Mouse (Mus musculus) inflammation-experienced regulatory T-cells, adult 6 months (primary cell): ENCODE measurements at regions not wholly inside any gene's neighbourhood (a gene's known extent, or its start where the extent isn't known, plus 50 kb on each side); places are given as distances from the start of the nearest gene placed in this dataset.

Experiments used
- ATAC-seq: one replicate; pipeline ENCODE4 v1.8.0; 2017

DNA sequence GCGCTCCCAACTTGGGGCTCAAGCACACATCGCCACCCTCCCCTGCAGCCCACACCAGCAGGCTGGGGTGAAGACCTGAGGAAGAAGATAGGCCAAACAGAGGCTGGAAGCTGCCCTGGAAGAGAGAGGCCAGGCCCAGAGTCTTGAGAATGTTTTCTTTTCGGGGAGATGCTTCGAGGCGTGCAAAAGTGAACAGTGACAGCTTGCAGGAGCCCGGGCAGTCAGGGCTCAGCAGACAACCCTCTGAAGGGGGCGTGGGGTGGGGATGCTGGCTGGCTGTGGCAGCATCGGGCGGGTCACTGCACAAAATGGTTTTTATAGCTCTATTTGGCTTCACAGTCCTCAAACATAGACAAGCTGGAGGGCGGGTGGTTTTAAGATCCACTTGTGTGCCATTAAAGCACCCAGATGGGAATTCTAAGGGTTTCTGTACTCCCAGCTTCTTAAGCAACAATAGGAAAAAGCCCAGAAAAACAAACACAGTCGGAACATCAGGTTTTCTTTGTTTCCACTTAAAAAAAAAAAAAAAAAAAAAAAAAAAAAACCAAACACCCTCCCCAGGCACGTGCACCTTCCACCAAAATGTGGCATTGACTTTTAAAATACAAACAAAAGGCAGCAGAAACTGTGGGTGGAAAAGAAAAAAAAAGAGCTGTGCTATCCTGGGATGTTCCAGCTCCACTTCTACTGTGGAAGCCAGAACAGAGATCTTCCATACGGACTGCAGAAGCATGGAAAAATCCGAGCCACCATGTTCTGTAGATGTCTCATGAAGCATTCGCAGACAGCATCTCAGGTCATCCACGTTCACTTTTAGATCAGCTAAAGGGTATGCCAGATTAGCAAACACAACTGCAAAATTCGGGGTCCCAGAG lies 123.5 kb downstream of the Ly86 start:
- no peak for ATAC-seq

DNA sequence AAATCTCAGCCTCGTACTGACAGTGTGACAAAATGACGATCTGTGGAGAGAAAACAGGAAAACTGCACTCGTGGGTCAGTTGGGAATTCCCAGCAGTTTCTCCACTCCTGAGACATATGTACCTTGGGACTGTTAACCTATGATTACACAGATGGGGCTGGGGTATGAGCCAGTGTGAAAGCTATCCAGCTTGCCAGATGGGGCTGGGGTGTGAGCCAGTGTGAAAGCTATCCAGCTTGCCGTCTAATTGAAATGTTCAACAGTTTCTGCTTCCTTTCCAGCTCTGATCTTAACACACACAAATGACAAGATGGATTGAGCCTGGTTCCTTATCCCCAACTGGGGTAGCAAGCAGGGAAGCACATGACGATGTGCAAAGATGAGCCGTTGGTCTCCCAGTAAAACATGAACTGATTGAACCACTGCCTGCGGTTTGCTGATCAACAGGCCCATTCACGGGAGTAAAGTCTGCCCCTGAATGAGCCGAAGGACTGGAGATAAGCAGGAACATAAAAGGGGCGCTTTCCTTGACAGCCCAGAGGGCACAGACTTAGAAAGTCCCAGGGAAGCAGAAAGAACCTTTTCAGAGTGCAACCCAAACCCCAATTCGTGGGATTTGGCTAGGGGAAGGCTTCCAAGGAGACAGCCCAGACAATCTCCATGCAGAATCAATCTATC lies 125.4 kb downstream of the Ly86 start:
- no peak for ATAC-seq

DNA sequence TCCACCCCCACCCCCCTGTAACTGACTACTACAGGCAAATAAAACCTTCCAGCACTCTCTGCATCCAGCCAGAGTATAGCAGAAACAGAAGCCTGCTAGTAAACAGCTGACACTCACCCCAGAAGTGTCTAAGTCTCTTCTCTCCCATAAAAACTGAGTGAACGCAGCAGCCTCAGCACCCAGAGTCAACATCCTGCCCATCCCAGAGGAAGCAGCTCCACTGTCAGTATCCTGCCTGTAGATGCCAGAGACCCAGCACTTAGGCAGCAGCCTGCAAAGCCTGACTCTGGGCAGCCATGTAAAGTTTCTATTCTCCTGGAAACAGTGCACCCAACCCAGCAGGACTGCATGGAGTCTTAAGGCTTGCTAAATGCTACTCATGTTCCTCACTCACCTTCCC lies 128.4 kb downstream of the Ly86 start:
- no peak for ATAC-seq

DNA sequence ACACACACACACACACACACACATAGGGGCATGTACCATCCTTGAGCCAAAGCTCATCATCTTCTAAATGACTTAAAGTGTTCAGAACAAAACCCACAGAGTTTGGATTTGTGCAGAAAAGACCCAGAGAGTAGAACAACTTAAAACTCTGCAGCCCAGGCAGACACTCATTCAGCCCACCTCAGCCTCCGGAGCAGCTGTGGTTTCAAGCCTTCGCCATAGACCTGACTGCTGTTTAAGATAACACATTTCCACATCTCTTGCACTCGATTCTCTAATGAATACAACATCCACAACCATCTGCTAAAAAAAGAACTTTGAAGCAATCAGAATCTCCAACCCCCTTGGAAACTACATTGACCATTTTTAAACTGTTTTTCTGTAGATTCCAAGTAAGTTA lies 130.8 kb downstream of the Ly86 start:
- no peak for ATAC-seq

DNA sequence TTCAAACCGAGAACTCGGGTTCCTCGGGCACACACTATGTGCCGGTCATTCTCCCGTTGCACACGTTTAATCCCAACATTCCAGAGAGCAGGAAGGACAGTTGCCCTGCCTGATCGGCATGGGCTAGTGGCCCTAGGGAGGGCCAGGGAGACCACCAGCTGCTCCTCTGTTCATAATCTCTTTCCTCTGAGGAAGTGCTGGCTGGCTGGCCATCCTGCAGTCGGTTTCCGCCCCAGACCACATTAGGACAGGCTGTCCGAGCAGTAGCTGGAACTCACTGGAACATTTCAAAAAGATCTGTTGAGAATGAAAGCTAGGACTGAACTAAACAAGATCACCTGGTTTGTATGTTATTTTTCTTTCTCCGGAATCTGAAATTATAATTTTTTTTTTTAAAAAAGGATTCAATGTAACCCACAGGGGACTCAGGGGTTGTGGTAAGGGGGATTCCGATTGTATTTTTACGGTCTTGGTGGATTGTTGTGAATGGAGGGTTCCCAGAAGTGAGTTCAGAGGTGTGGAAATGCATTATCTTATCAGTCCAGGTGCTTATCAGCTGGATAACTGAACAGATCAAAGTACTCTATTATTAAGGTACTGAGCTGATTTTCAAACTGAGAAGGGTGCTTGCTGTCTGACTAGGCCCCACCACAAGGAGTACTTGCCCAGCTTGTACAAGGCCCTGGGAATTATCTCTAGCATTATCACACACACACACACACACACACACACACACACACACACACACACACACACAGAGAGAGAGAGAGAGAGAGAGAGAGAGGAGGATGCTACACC lies 131.4 kb downstream of the Ly86 start:
- ATAC-seq, result no peak

DNA sequence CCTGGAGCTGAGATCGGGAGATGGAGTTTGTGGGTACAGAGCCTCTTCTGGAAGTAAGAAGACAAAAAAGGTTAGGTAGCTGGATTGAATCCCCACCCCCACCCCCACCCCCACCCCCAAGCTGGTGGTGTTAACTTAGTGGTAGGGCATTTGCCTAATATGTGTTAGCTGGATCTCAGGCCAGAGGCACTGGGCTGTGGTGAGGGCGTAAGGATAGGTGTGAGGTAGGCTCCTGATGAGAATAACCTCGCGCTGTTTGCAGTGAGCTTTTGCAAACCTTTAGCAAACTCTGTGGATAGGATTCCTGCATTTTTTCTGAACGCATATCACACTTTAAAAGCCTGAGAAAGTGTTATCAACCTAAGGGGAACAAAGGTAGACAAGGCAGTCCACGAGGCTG lies 132.3 kb downstream of the Ly86 start:
- ATAC-seq, result no peak

DNA sequence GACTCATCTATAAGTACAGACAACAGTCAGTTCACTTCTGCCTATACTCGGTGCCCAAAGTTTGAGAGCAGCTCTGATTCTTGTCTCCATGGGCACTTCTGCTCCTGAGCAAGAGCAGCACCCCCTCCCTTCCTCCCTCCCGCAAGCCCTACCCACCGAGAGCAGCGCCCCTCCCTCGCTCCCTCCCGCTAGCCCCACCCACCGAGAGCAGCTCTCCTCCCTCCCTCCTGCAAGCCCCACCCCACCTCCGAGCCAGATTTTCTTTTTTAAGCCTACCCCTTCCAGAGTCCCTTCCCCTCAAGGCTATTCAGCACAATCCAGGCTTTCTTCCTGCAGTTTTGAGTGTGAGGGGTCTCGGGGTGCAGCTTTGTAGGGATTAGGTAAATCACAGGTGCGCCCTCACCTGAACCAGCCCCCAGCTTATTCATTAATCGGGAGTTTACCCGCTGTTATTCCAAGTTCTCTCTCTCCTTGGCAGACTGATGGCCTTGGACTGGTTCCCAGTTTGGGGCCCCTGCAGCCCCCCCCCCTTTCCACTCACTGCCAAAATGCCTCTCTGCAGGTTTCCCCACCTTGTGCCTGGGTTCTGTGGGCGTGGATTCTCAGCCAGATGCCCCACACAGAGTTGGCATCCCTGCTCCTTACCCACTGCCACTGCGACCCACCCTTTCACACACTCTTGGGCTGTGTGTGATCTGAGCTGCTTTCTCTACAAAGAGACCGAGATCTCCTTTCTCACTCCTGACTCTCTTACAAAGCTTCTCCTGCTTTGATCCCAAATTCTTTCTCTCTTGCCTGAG lies 132.9 kb downstream of the Ly86 start:
- no peak for ATAC-seq

DNA sequence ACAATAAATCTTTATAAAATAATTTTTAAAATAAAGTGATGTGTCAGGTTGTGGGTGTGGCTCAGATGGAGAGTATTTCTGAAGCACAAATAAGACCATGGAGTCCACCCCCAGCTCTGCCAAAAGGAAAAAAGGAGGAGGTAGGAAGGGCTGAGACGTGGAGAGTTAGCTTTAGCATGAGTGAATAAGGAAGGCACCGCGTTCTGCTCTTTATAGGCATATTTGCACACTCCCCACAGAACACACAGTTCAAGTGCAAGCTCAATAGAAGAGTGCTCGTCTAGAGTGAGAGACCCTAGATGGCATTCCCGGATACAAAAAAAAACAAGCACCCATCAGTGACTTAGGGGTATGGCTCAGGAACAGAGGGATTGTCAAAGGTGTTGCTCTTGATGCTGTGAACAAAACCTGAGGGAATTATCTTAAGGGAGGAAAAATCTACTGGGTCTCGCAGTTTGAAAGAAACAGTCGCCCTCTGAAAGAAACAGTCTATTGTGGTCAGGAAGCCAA lies 134.2 kb downstream of the Ly86 start:
- no peak for ATAC-seq

DNA sequence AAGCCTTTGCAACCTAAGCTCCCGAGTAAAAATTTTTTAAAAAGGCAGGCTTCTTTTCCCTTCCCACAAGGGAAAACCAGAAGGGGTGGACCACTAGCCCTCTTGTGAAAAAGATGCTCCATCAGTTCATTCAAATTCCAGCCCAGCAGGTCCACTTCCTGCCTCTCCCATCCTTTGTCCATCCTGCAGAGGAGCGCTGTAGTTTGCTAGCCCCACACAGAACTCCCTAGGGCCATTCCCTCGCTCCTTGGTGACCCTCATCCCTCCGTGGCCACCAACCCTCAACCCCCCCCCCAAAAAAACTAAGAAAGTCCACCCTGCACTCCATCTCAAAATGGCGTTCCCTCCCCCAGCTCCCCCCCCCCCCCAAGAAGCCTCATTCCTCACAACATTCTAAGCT lies 136.5 kb downstream of the Ly86 start:
- no peak for ATAC-seq

DNA sequence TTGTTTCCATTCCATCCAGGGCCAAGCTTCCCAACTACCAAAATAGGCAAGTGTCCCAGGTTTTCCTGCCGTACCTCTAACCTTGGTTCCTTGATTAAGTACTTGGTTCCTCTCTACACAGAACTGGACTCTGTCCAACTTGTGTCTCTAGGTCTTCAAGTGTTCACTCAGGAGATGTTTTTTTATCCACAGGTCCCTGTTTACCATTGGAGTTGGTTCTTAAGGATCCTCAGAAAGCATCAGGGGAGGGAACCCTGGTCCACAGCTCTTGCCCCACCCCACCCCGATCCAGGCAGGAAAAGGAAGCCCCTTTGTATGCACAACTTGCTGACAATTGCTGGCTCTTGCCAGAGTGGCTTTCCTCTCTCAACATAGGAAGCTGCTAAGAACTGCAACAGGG lies 137.0 kb downstream of the Ly86 start:
- no peak for ATAC-seq

DNA sequence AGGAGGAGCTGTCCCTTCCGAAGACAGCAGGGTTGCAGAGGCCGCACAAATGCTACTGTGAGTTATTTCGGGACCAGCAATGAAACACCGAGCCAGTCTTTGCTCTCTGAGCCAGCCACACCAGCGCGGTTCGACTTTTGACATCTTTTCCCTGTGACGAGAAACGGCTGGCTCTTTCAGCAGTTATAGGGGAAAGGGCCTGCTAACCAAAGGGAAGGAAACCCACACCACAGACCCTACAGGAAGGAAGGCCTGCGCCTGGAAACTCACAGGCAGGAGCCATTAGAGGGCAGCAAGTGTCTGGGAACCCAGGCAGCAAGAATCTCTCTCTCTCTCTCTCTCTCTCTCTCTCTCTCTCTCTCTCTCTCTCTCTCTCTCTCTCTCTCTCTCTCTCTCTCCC lies 137.6 kb downstream of the Ly86 start:
- no peak for ATAC-seq

DNA sequence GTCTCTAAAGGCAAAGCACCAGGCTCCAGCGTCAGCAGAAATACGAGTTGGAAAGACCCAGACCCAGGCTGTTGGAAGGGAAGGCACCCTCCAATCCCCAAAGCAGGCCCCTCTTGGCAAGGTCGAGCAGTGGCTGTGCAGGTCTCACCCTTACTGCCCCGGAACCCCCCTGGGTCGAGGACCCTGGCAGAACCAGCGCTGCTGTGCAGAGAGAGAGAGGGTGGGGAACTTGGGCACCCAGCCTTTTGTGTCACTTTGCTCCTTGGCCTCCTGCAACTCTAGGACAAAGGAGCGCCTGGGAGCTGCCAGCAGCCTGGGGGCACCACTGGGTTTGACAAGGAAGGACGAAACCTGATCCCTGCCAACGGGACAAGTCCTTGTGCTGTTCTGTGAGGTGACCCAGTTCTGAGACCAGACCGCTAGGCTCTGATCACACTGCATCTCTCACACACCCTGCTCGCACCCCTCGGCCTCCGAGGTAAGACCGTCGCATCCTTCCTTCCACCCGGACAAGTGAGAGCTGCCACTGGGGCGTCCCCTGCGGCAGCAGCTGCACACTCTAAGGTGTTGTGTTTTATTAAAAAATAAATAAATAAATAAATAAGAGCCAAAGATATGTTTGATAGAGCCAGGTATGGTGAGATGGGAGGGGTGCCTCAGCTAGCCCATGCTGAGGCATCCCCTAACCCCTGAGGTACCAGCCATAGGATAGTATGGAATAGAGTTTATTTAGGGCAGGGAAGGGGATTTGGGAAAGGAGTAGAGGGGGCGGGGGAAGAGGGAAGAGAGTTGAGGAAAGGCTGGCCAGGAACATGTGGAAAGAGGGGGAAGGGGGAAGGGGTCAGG lies 138.2 kb downstream of the Ly86 start:
- ATAC-seq, result no peak

DNA sequence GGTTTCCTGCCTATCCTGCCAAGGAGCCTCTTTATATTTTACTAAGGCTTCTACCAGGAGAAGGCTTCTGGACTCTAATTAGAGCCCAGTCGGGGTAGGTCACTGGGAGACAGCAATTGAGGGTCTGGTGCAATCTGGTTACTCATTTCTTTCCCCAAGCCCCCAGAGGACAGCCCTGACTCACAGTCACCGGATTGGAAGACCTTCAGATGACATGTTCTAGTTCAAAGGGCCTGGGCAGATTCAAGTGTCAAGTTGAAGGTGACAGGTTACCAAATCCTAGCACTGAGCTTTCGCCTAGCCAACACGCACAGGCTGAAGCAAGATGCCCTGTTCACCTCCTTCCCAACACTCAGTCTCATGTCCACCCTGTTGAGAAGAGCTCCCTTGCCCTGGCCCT lies 139.6 kb downstream of the Ly86 start:
- no peak for ATAC-seq

DNA sequence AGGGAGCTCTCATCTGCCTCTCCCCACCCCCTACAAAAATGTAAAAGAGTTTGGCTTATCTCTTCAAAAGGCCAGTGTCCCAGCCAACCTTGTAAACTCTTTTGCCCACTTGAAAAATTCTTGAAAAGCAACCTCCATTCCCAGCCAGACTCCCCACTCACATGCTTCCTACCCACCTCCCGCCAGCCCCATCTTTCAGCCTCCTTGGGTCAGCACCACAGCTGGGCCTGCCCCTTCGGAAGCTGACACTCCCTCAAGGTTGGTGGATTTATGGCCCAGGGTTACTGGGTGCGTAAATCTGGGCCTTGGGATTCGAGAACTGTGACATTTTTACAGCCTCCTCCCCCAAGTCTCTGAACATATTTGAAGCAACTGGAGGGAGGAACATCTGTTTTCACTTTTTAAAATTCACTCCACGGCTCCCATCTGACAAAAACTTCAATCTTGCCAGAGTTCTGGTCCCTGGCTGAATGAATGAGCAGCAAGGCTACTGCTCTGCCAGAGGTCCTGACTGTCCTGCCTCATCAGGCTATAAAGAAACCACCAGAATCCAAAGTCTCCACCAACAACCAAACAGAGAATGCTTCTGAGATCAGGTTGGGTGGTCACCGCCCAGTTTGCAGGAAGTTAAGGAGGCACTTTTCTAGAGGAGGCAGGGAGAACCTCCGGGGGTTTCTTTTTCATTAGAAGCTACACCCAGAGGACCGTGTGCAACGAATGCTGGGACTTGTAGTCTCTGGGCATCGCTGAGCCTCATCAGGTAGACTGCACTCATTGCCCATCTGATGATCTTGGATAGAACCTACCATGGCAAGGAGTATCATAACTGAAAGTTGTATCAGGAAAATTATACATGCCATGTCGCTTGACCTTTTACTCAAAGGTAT lies 147.3 kb downstream of the Ly86 start:
- no peak for ATAC-seq

DNA sequence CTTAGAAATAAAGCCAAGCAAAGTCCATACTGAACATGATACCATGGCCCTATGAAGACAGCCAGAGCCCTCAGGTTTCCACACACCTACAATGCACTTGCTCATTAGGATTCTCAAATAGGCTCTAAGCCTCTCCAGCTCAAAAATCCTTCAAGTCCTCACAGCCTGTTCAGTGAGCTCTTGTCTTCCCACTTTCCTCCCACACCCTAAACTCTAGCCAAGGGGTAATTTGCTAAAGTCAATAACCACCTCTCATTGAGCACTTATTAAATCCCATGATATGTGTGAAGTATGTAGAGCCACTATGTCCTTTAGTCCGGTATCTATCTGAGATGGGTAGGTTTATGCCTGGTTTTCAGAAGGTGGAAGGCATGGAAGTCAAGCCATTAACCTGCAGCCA lies 148.3 kb downstream of the Ly86 start:
- ATAC-seq, result no peak

DNA sequence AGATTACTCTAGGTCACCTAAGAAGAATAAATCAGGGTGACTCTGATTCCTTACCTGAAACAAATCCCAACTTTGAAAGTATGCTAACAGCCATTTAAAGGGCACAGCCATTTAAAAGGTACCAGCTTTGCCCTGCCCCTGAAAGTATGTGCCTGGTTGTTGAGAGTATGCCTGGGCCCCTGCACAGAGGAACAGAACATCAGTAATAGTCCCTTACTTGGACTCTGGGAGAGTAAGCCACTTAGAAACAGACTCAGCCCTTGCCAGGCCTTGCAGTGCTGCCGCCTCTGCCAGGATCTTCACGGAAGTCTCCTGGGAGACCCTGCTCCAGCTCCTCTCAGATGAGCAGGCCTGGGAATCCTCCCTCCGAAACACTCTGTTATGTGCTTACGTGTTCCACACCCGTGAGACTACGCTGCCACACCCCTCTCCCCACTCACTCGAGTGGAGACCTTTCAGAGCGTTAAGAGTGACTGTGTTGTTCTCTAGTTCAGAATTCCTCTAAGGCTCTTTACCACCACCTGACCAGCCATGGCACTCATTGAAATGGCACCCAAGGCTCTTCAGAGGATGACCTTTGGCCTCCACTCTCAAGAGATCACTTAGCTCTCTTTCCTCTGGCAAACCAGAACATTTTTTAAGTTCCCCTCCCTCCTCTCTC lies 150.4 kb downstream of the Ly86 start:
- ATAC-seq, result no peak

DNA sequence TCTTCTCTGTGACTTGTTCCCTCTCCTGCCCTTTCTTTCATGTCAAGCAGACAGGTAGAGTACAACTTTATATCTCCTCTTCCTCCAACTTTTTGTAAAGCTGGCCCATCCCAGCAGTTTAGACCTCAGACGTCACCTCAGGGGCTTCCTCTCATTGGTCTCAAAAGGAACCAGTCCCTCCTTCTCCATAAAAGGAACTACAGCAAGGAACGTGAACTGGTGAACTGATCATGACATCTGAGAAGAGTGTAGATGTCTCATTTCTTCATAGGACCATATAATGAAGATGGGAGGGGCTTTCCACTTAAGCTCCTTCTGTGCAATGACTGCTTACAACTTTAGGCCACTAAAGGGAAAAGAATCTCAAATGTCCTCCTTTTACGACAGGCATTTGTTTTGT lies 153.0 kb downstream of the Ly86 start:
- no peak for ATAC-seq

DNA sequence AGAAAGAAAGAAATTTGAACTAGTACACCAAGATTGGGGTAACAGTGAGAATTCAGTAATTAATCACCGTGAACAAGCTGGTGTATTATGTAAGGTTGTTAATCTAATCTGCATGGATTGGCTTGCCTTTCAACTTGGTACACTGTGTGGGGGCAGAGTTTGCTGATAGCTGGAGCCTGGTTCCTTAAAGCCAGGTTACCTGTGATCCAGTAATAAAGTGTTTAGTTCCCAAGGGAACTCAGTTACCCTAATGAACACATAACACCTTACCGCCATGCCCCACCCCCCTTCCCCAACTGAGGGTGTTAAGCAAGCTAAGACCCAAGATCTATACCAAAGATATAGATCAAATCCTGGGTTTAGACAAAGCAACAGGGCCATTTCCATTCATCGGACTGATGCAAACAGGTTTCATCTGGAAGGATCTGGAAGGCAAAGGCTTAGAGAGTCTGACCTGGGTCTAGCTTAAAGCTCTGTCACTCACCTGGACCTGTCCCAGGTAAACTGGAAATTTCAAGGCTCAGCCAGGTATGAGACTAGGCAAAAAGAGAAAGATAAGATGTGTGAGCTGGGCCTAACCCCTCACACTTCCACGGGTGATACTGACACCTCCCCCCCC lies 155.8 kb downstream of the Ly86 start:
- no peak for ATAC-seq

DNA sequence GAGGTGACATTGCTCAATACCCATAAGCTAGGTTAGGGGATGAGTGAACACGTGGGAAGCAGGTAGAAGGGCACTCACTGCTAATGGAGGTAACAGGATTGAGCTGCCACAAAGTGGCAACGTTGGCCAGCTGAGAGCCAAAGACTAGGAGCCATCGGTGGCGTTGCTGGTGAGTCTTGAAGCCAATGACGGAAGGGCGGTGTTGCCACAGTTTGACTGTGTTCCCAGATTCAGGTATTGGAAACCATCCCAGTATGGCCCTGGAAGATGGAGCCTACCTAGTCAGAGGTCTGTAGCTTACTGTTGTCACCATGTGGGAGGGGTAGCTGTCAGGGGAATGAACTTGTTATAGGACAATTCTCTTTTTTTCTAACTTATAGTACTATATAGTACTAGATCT lies 158.4 kb downstream of the Ly86 start:
- ATAC-seq, result no peak
